Mouse (Mus musculus) thymus, adult 2 months (tissue): ENCODE measurements around the gene Josd1.

Experiments used
- CTCF ChIP-seq: fragments of 200-500 bp; IDR thresholded peaks from 2 replicates; pipeline ENCODE4 v1.5.1; 2012; ENCODE audit warnings: mild to moderate bottlenecking, control low read depth, low read length, moderate library complexity, borderline replicate concordance; ENCODE audit not compliant: control insufficient read depth, poor library complexity, insufficient read depth; ENCODE audit errors: extremely low read depth
- POLR2A ChIP-seq: fragments of 200-500 bp; IDR thresholded peaks from 2 replicates; pipeline ENCODE4 v1.6.1; 2012; ENCODE audit warnings: mild to moderate bottlenecking, low read length, control low read depth, moderate library complexity; ENCODE audit not compliant: control insufficient read depth, poor library complexity, insufficient read depth; ENCODE audit errors: extremely low read depth

DNA sequence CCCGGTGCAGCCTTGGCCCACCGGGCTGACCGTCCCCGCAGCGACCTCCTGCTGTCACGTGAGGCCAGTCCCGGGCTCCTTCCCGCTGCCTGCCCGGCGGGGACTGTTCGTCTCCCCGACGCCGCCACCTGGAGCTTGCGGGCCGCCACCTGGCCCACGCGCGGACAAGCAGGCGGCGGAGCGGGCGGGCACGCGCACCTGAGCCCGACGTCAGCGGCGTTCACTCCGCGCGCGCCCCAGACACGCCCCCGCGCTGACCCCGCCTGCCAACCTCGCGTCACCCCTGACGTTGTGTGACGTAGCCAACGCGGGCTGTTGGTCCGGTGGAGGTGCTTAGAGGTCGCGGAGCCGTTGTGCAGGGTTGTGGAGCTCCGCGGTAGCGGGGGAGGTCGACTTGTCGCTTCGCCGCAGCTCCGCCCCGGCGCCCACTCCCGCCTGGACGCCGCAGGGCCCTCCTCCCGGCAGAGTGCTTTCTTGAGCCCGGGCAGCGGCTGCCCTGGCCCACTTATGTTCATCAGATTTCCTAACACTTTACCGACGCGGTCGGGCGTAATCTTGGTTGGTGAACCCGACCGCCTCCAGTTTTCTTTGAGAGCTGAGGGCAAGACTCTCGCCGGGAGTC is at the start of gene Josd1:
- TF ChIP-seq CTCF (peak; percentile 2; the same call in 1 of the 2 replicates), POLR2A (peak; percentile 99)
